Mouse (Mus musculus): ENCODE results near the gene Uty.

The Uty gene

GRCm38 (mm10) chrY:1245426-1245863 is at the start of gene Uty:
Gene Uty (minus strand): TSS chrY:1245759.
- DNase-seq (ENCODE audit: low read depth), result peak; percentile 50

GRCm38 (mm10) chrY:1293708-1294107 is 48.1 kb upstream of the Uty start:
- DNase-seq (ENCODE audit: low read depth), result no peak

GRCm38 (mm10) chrY:1286171-1286795 is 40.7 kb upstream of the Uty start, which contains the start of gene Ddx3y:
Gene Ddx3y (minus strand): TSS chrY:1286629.
- peak; percentile 46 for DNase-seq (ENCODE audit: low read depth)

- DNase-seq (ENCODE audit: low read depth), result peak; percentile 23
Observed at GRCm38 (mm10) chrY:1285735-1286134, 40.2 kb upstream of the Uty start.

DNA sequence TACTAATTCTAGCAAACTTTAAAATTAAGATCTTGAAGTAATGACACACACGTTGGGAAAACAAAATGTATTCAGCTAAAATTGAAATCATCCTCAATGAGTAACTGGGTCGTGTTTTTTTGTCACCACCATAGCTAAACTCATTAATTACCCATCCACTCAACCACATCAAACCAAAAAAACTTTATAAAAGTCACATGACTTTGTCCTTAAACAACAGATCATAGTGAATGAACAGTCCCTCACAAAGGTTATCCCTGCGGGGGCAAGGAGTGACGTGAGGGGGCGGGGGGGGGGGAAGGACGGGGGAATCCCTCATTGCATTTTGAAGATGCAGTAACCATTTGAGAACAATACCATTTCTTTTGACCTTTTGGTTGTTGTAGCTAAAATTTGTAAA is 558 bp upstream of the Uty start:
- DNase-seq (ENCODE audit: low read depth), result no peak

DNA sequence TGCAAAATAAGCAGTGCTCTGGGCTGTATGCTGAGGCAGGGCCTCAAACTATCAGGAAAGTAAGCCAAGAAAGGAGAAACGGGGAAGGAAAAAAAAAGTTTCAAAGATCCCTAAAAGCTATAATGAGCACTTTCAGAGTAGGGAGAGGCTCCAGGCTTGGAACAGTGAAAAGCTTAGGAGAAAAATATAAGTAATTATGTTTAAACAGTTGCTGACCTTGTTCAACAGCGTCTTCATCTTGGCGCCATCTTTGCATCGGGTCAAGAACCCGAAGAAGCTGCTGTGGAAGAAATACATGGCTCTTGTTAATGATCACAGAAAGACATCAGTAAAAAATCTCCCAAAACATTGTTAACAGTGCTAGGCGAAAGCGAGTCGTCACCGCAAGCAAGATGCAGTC is 619 bp downstream of the Uty start:
- DNase-seq (ENCODE audit: low read depth), result no peak

- no peak for DNase-seq (ENCODE audit: low read depth)
Observed at GRCm38 (mm10) chrY:1244421-1244820, 1.1 kb downstream of the Uty start.

DNA sequence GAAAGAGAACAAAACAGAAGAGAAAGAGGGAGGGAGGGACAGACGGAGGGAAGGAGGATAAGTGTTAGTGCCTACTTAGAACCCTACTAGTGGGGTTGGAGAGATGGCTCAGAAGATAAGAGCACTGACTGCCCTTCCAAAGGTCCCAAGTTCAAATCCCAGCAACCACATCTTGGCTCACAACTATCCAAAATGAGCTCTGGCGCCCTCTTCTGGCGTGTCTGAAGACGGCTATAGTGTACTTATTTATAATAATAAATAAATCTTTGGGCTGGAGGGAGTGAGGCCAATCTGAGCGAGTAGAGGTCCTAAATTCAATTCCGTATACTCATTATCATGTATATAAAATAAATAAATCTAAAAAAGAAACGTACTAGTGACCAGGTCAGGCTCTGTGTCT is 25.6 kb downstream of the Uty start:
- DNase-seq (ENCODE audit: low read depth), result no peak

GRCm38 (mm10) chrY:1178476-1178875 is 67.1 kb downstream of the Uty start:
- no peak for DNase-seq (ENCODE audit: low read depth)

- DNase-seq (ENCODE audit: low read depth), result no peak
Observed at GRCm38 (mm10) chrY:1163054-1163453, 82.5 kb downstream of the Uty start.

DNA sequence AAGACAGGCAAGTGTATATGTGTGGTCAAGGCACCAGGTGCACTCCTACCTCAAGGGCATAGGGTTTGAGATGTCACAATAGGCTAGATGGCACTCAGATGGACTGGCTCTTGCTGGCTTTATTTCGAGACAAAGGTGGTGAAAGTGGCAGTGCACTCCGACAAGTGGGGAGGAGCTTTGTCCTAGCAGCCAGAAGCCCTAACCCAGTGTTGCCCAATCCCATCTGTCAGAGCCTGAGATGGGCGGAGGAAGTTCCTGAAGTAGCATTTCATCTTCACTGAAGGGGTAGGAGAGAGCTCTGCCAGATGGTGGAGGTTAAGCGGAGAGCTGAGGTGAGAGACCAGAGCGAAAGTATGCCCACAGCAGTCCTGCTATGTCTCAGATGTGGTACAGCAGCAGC is 129.4 kb downstream of the Uty start:
- DNase-seq (ENCODE audit: low read depth), result no peak

GRCm38 (mm10) chrY:1114016-1114415 is 131.5 kb downstream of the Uty start:
- DNase-seq (ENCODE audit: low read depth), result no peak

All from c-Kit-positive CD71-positive TER-119-negative erythroid progenitor cells, embryonic 14.5 days (primary cell).